Mouse (Mus musculus) kidney, embryonic 14.5 days (tissue): ENCODE measurements around the gene Gpt2. TPM values are rescaled to one million over a fixed set of nuclear protein-coding genes. Genes with fewer than 3 reads are reported as not detected.

ENCODE experiments used
- ATAC-seq: fragments of 200-750 bp; cut with Nextera tagmentation; 2 replicates; pipeline ENCODE4 v1.8.0; 2017; ENCODE audit warnings: moderate number of reproducible peaks, mild to moderate bottlenecking, moderate TSS enrichment, moderate library complexity; ENCODE audit not compliant: low FRiP score, low TSS enrichment
- H3K27ac ChIP-seq: fragments of 300-500 bp; sonication (generic); 2 replicates; pipeline ENCODE4 v1.5.1; 2014; ENCODE audit warnings: low read depth, mild to moderate bottlenecking, low read length, moderate library complexity, mixed read lengths
- H3K27me3 ChIP-seq: fragments of 300-500 bp; sonication (generic); 2 replicates; pipeline ENCODE4 v1.6.1; 2014; ENCODE audit warnings: mild to moderate bottlenecking, low read length; ENCODE audit not compliant: control insufficient read depth, insufficient read depth
- H3K36me3 ChIP-seq: fragments of 300-500 bp; sonication (generic); 2 replicates; pipeline ENCODE4 v1.6.1; 2014; ENCODE audit warnings: low read length, mixed read lengths; ENCODE audit not compliant: control insufficient read depth, insufficient read depth
- H3K4me1 ChIP-seq: fragments of 300-500 bp; sonication (generic); 2 replicates; pipeline ENCODE4 v1.6.1; 2014; ENCODE audit warnings: low read length, mixed read lengths; ENCODE audit not compliant: control insufficient read depth, insufficient read depth
- H3K4me2 ChIP-seq: fragments of 300-500 bp; sonication (generic); replicated peaks from 2 replicates; pipeline ENCODE4 v1.6.1; 2014; ENCODE audit warnings: low read depth, mild to moderate bottlenecking, low read length
- H3K4me3 ChIP-seq: fragments of 300-500 bp; sonication (generic); 2 replicates; pipeline ENCODE4 v1.5.1; 2014; ENCODE audit warnings: mild to moderate bottlenecking, low read length
- H3K9ac ChIP-seq: fragments of 300-500 bp; sonication (generic); 2 replicates; pipeline ENCODE4 v1.6.1; 2014; ENCODE audit warnings: low read depth, mild to moderate bottlenecking, low read length, moderate library complexity
- H3K9me3 ChIP-seq: fragments of 300-500 bp; sonication (generic); 2 replicates; pipeline ENCODE4 v1.6.1; 2016; ENCODE audit warnings: low read length; ENCODE audit not compliant: control insufficient read depth
- WGBS: fragments of 180-500 bp; shearing (Covaris S2); extraction: QIAGEN DNeasy Blood & Tissue Kit; methylation state at CpG from one replicate; pipeline ENCODE4 v1.1.7; 2014; 5-methylcytosine and 5-hydroxymethylcytosine counted together
- polyA plus RNA-seq: library from polyadenylated mRNA; unstranded; fragments of >200 nt; fragmentation: Nextera tagmentation; extraction: Ambion mirVana; gene quantifications from 2 replicates; pipeline ENCODE4 v1.2.1, GENCODE M21; 2014

Gene Gpt2
- polyA plus RNA-seq, 1 experiment from 2014 or later: 21.6 TPM

GRCm38 (mm10) chr8:85476970-85477545 is 15.3 kb upstream of the Gpt2 start:
- no peak overlapping the region for H3K9ac ChIP-seq
- H3K27me3 ChIP-seq: no peaks in the 10 kb centered on the region
- H3K4me1 ChIP-seq: no peaks in the 10 kb centered on the region
- ATAC-seq: no peak
- H3K36me3 ChIP-seq: no peaks in the 10 kb centered on the region
- no peaks in the 10 kb centered on the region for H3K9me3 ChIP-seq
- WGBS: 66% methylated on average over 4 of the region's 4 CpGs
- no peak overlapping the region for H3K4me3 ChIP-seq
- H3K4me2 ChIP-seq: no peak overlapping the region
- no peak overlapping the region for H3K27ac ChIP-seq

DNA sequence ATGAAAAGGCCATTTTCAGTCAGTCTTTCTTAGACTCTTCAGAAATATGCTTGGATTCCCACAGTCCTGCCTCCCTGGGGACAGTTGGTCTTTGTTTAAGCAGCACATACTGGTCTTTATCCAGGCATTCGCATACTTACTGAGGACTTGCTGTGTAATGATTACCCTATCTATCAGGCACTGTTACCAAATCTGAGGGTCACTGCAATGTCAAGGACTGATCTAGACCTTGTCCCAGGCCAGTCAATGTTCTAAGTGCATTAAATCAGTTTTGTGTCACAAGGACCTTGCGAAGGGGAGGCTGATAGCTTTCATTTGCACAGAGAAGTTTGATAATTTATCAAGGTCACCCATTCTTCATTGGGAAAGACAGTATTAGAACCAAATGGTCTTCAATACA is 14.0 kb upstream of the Gpt2 start:
- Histone ChIP-seq H3K27ac (no peak overlapping the region), H3K4me1 (no peaks in the 10 kb centered on the region), H3K4me3 (no peak overlapping the region), H3K27me3 (no peaks in the 10 kb centered on the region), H3K9me3 (no peaks in the 10 kb centered on the region), H3K36me3 (no peaks in the 10 kb centered on the region), H3K9ac (no peak overlapping the region), H3K4me2 (no peak overlapping the region)
- WGBS: 95% methylated on average over 2 of the region's 2 CpGs
- ATAC-seq: no peak

DNA sequence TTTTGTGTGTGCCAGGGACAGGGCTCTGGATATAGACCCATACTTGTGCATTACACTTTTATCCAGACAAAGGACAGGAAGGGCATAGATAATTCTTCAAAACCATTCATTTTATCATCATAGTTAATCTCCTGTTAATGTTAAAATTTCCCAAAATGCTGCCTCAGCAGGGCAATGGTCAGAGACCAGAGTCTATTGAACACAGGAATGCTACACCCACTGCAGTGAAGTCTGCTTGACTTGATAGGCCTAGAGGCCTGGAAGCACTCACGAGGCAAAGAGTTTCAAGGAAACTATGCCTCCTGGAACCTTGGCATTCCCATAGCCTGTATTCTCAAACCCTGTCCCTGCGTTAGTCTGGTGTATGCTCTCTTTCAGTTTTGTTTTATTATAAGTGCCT is 12.7 kb upstream of the Gpt2 start:
- H3K9me3 ChIP-seq: no peaks in the 10 kb centered on the region
- no peaks in the 10 kb centered on the region for H3K4me1 ChIP-seq
- no peaks in the 10 kb centered on the region for H3K27me3 ChIP-seq
- 83% methylated on average over 2 of the region's 2 CpGs for WGBS
- ATAC-seq: no peak
- H3K9ac ChIP-seq: no peak overlapping the region
- no peaks in the 10 kb centered on the region for H3K36me3 ChIP-seq
- H3K27ac ChIP-seq: no peak overlapping the region
- H3K4me2 ChIP-seq: no peak overlapping the region
- H3K4me3 ChIP-seq: no peak overlapping the region

GRCm38 (mm10) chr8:85481900-85482299 is 10.5 kb upstream of the Gpt2 start:
- no peak overlapping the region for H3K27ac ChIP-seq
- no peak overlapping the region for H3K4me3 ChIP-seq
- H3K9ac ChIP-seq: no peak overlapping the region
- no peaks in the 10 kb centered on the region for H3K4me1 ChIP-seq
- no peaks in the 10 kb centered on the region for H3K27me3 ChIP-seq
- peak overlapping the region; percentile 12; the same call in 1 of the 2 replicates for H3K4me2 ChIP-seq
- no peaks in the 10 kb centered on the region for H3K9me3 ChIP-seq
- ATAC-seq: no peak
- 31% methylated on average over 9 of the region's 10 CpGs for WGBS
- no peaks in the 10 kb centered on the region for H3K36me3 ChIP-seq

DNA sequence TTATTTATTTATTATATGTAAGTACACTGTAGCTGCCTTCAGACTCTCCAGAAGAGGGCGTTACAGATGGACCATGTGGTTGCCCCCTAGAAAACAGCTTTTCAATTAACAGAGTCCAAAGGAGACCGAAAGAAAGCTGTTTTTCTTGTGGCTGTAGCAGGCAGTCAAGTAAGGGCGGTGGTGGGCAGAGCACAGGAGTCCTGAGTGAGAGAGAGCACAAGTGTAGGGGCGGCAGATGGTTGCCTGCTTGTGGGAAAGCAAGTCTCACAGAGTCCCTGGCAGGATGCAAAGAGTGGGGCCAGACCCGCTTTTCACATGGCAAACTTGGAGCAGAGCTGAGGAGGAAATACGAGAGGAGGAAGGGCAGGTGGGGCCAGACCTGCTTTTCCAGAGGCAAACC is 9.9 kb upstream of the Gpt2 start:
- Histone ChIP-seq H3K4me3 (no peak overlapping the region), H3K4me1 (no peaks in the 10 kb centered on the region), H3K27me3 (no peaks in the 10 kb centered on the region), H3K36me3 (no peaks in the 10 kb centered on the region), H3K9ac (no peak overlapping the region), H3K9me3 (no peaks in the 10 kb centered on the region), H3K4me2 (no peak overlapping the region), H3K27ac (no peak overlapping the region)
- ATAC-seq: no peak
- 63% methylated on average over 6 of the region's 6 CpGs for WGBS

- H3K9ac ChIP-seq: no peak overlapping the region
- WGBS: 68% methylated on average over 20 of the region's 20 CpGs
Observed at GRCm38 (mm10) chr8:85487906-85488620, 4.3 kb upstream of the Gpt2 start.

DNA sequence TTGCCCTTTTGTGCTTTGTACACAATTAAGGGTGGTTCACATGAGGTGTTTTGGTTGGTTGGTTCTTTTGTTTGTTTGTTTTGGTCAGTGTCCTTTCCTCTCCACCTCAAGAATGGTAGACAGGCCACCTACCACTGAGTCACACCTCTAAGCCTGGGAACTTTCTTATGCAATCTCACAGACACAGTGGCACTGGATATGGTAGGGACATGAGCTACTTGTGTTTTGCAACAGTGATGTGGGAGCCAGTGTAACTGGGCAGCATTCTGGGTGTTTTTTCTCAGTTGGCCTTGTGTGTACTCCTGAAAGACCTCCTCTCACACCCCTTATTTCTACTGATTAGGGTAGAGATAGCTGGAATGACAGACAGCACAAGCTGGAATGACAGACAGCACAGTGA is 3.7 kb upstream of the Gpt2 start:
- Histone ChIP-seq H3K4me1 (no peaks in the 10 kb centered on the region), H3K27ac (no peak overlapping the region), H3K9ac (no peak overlapping the region), H3K9me3 (no peaks in the 10 kb centered on the region), H3K4me3 (no peak overlapping the region), H3K4me2 (no peak overlapping the region), H3K36me3 (no peaks in the 10 kb centered on the region), H3K27me3 (no peaks in the 10 kb centered on the region)
- no peak for ATAC-seq

More at GRCm38 (mm10) chr8:85487906-85488620, 4.3 kb upstream of the Gpt2 start:
- no peak for ATAC-seq
- no peak overlapping the region for H3K4me2 ChIP-seq
- no peaks in the 10 kb centered on the region for H3K9me3 ChIP-seq
- H3K4me1 ChIP-seq: no peaks in the 10 kb centered on the region
- H3K27ac ChIP-seq: no peak overlapping the region
- no peaks in the 10 kb centered on the region for H3K27me3 ChIP-seq
- H3K4me3 ChIP-seq: no peak overlapping the region
- H3K36me3 ChIP-seq: no peaks in the 10 kb centered on the region

DNA sequence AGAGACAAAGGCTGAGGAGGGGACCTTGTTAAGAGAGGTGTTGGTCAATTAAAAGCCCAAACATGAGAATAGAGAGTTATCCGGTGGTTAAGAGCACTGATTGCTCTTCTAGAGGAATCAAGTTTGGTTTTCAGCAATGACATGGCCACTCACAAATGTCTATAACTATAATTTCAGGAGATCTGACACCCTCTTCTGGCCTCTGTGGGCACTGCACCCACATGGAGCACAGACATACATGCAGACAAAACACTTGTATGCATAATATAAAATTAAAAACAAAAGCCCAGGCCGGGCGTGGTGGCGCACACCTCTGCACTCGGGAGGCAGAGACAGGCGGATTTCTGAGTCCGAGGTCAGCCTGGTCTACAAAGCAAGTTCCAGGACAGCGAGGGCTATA is 2.8 kb upstream of the Gpt2 start:
- no peak overlapping the region for H3K27ac ChIP-seq
- 98% methylated on average over 8 of the region's 8 CpGs for WGBS
- no peaks in the 10 kb centered on the region for H3K4me1 ChIP-seq
- H3K4me3 ChIP-seq: no peak overlapping the region
- no peaks in the 10 kb centered on the region for H3K36me3 ChIP-seq
- H3K4me2 ChIP-seq: no peak overlapping the region
- H3K27me3 ChIP-seq: no peaks in the 10 kb centered on the region
- no peak overlapping the region for H3K9ac ChIP-seq
- ATAC-seq: no peak
- H3K9me3 ChIP-seq: no peaks in the 10 kb centered on the region
